Comparison of ENCODE assay signal across 16 mouse cellular contexts in the genomic region with DNA sequence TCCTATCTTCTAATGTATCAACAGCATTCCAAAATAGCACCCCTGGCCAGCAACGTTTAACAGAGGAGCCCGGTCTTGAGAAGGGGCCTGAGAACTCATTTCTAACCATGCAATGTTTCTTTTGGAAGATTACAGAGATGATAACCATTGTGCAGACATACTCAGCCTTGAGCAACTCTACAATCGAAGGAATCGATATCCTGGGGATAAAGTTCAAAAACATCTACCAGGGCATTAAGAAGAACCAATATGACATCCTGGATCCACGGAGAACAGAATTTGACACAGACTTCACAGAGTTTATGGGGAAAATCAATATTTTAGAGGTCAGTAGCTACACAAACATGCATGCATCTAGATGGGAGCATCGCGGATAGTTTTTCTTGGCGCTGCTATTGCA.
"Had no signal": no experiment of that assay in that cellular context is flagged by ENCODE, and none has a peak within 500 bp of the region (broad histone marks: within the 10 kb centered on the region; RNA-seq: fewer than 3 reads in every experiment).

No protein-coding gene starts in this region.

- H3K4me2 ChIP-seq: neural tube, embryonic 13.5 days; neural tube, embryonic 15.5 days; stomach, embryonic 15.5 days had no signal

- DNase-seq: retina, postnatal 1 day; right cerebral cortex, adult 18-20 months; right cerebral cortex, postnatal 14 days; right cerebral cortex, postnatal 25 days; right cerebral cortex, postnatal 4 days; spleen, adult 18-20 months; thymus, adult 18-20 months; thymus, adult 2 months; thymus, postnatal 14 days; thymus, postnatal 25 days; thymus, postnatal 36 days; thymus, postnatal 4 days had no signal

- H3K9ac ChIP-seq: neural tube, embryonic 13.5 days; neural tube, embryonic 15.5 days; stomach, embryonic 15.5 days had no signal

- H3K36me3 ChIP-seq: neural tube, embryonic 13.5 days; neural tube, embryonic 15.5 days; stomach, embryonic 15.5 days had no signal

- H3K27me3 ChIP-seq: neural tube, embryonic 13.5 days; neural tube, embryonic 15.5 days; stomach, embryonic 15.5 days had no signal

- H3K4me1 ChIP-seq: neural tube, embryonic 15.5 days; stomach, embryonic 15.5 days had no signal

- H3K4me3 ChIP-seq: neural tube, embryonic 13.5 days; neural tube, embryonic 15.5 days; stomach, embryonic 15.5 days had no signal

- H3K27ac ChIP-seq: neural tube, embryonic 13.5 days; neural tube, embryonic 15.5 days; stomach, embryonic 15.5 days; stomach, postnatal 0 days had no signal
